In genomic region chr8:123224278-123225266, GRCm38 (mm10) we compare ENCODE assay signal across 8 mouse cellular contexts. TPM values are rescaled to one million over a fixed set of nuclear protein-coding genes. Genes with fewer than 3 reads are reported as not detected.
DNase-seq lines count a peak whose midpoint lies in the region; ATAC-seq and TF ChIP-seq lines count a peak whose summit lies in the region.

Cdk10 (plus strand) TSS chr8:123224842.

- TF ChIP-seq CTCF in liver, adult 2 months (IDR thresholded peaks at IDR 0.05; ENCODE audit: low read depth, low read length): no peak

- peak within 1 kb of the TSS; percentile 98 for H3K4me2 ChIP-seq in heart, embryonic 11.5 days
- H3K4me2 ChIP-seq in kidney, embryonic 16.5 days (replicated peaks; ENCODE audit: low read depth, low read length): peak within 1 kb of the TSS; percentile 66
- H3K4me2 ChIP-seq in myocyte (ENCODE audit: low read depth): peak within 1 kb of the TSS; percentile 100

- 0 out of 2 replicates have a peak, but pooled peaks cover 3% of the 10 kb centered on the region for H3K36me3 ChIP-seq in heart, embryonic 11.5 days (ENCODE audit: control insufficient read depth, insufficient read depth, low read length)
- peaks cover 19% of the 10 kb centered on the region; the same call in 1 of the 2 replicates for H3K36me3 ChIP-seq in kidney, embryonic 16.5 days (ENCODE audit: insufficient read depth, low read length)
- no peaks in the 10 kb centered on the region for H3K36me3 ChIP-seq in liver, adult 2 months (ENCODE audit: control insufficient read depth, insufficient read depth, low read length)
- H3K36me3 ChIP-seq in myocyte (ENCODE audit: control insufficient read depth, insufficient read depth): no peaks in the 10 kb centered on the region
- H3K36me3 ChIP-seq in splenic B cell, adult 2 months (ENCODE audit: control insufficient read depth, insufficient read depth, low read length, poor library complexity, severe bottlenecking): no peaks in the 10 kb centered on the region; the same call in 1 of the 2 replicates

- H3K27me3 ChIP-seq in heart, embryonic 11.5 days (ENCODE audit: control insufficient read depth, insufficient read depth, low read length): no peaks in the 10 kb centered on the region
- H3K27me3 ChIP-seq in kidney, embryonic 16.5 days (ENCODE audit: insufficient read depth, low read length): no peaks in the 10 kb centered on the region
- H3K27me3 ChIP-seq in liver, adult 2 months (ENCODE audit: control insufficient read depth, insufficient read depth, low read length): no peaks in the 10 kb centered on the region
- no peaks in the 10 kb centered on the region for H3K27me3 ChIP-seq in myocyte (ENCODE audit: control insufficient read depth, insufficient read depth, insufficient read length)
- no peaks in the 10 kb centered on the region for H3K27me3 ChIP-seq in splenic B cell, adult 2 months (ENCODE audit: control insufficient read depth, insufficient read depth, low read length, poor library complexity, severe bottlenecking)

- no peaks in the 10 kb centered on the region for H3K9me3 ChIP-seq in heart, embryonic 11.5 days (replicated peaks; ENCODE audit: control insufficient read depth, low read length)
- H3K9me3 ChIP-seq in kidney, embryonic 16.5 days (ENCODE audit: low read length): no peaks in the 10 kb centered on the region

- peak; percentile 77 for TF ChIP-seq POLR2A in liver, adult 2 months (IDR thresholded peaks at IDR 0.05; ENCODE audit: extremely low read depth, insufficient read depth, low read length)
- peak; percentile 99 for TF ChIP-seq POLR2A in myocyte (IDR thresholded peaks at IDR 0.05; ENCODE audit: insufficient read length, low read depth)

- 3% methylated on average over 59 of the region's 59 CpGs for WGBS in heart, embryonic 11.5 days (ENCODE audit: insufficient replicate concordance)
- 2% methylated on average over 59 of the region's 59 CpGs for WGBS in kidney, embryonic 16.5 days
- 2% methylated on average over 59 of the region's 59 CpGs for WGBS in liver, adult 2 months

- peak within 1 kb of the TSS; percentile 84 for H3K4me3 ChIP-seq in heart, embryonic 11.5 days (ENCODE audit: low read depth, low read length)
- H3K4me3 ChIP-seq in kidney, embryonic 16.5 days (ENCODE audit: low read length): peak within 1 kb of the TSS; percentile 84
- H3K4me3 ChIP-seq in liver, adult 2 months (ENCODE audit: insufficient read depth, low read depth, low read length): peak within 1 kb of the TSS; percentile 84
- H3K4me3 ChIP-seq in myocyte: peak within 1 kb of the TSS; percentile 85

- peak within 1 kb of the TSS; percentile 90 for H3K9ac ChIP-seq in heart, embryonic 11.5 days (ENCODE audit: low read depth, low read length)
- peak within 1 kb of the TSS; percentile 89 for H3K9ac ChIP-seq in kidney, embryonic 16.5 days (replicated peaks; ENCODE audit: low read length)
- peak within 1 kb of the TSS; percentile 88 for H3K9ac ChIP-seq in liver, adult 2 months (ENCODE audit: low read depth, low read length)

- peak within 1 kb of the TSS; percentile 29 for H3ac ChIP-seq in myocyte (ENCODE audit: control insufficient read depth, insufficient read length)

- DNase-seq in B cell, adult 2 months: peak; percentile 92 to 94
- DNase-seq in brain, adult 2 months (ENCODE audit: low read depth, low spot score): peak; percentile 98
- DNase-seq in liver, adult 2 months (ENCODE audit: extremely low read depth, low read depth, low spot score): peak; percentile 86
- DNase-seq in splenic B cell, adult 2 months (ENCODE audit: low read depth, low spot score): peak; percentile 92

- peak; percentile 98 for ATAC-seq in erythroblast, adult 5-6 weeks (replicated peaks; ENCODE audit: low FRiP score, poor library complexity, severe bottlenecking)
- ATAC-seq in heart, embryonic 11.5 days (replicated peaks; ENCODE audit: insufficient number of reproducible peaks, low FRiP score, low TSS enrichment): peak; percentile 83
- peak; percentile 89 for ATAC-seq in kidney, embryonic 16.5 days (ENCODE audit: low FRiP score, low TSS enrichment)

- peaks cover 8% of the 10 kb centered on the region for H3K4me1 ChIP-seq in heart, embryonic 11.5 days (ENCODE audit: control insufficient read depth, insufficient read depth, low read length)
- H3K4me1 ChIP-seq in kidney, embryonic 16.5 days (ENCODE audit: insufficient read depth, low read length): peaks cover 11% of the 10 kb centered on the region
- H3K4me1 ChIP-seq in liver, adult 2 months (ENCODE audit: control insufficient read depth, insufficient read depth, low read length): peaks cover 3% of the 10 kb centered on the region

- no peaks in the 10 kb centered on the region; the same call in 1 of the 2 replicates for H3K79me2 ChIP-seq in liver, adult 2 months (ENCODE audit: control insufficient read depth, insufficient read depth, low read length)
- H3K79me2 ChIP-seq in myocyte (ENCODE audit: control insufficient read depth, insufficient read depth): peaks cover 6% of the 10 kb centered on the region

- H3K27ac ChIP-seq in heart, embryonic 11.5 days (ENCODE audit: low read depth, low read length): peak within 1 kb of the TSS; percentile 73
- H3K27ac ChIP-seq in kidney, embryonic 16.5 days (ENCODE audit: low read length): peak within 1 kb of the TSS; percentile 80
- H3K27ac ChIP-seq in liver, adult 2 months (replicated peaks; ENCODE audit: insufficient read depth, low read depth, low read length): peak within 1 kb of the TSS; percentile 79

TF ChIP-seq in myocyte, 11 proteins besides CTCF, POLR2A, EP300 and RAD21:
- peak in 1 of 3 experiments; percentile 1 for TF ChIP-seq MYOD1 (IDR thresholded peaks at IDR 0.05; ENCODE audit: control insufficient read depth in 1 of 3, insufficient read length in 2 of 3, low read depth in 2 of 3)
- no peak for TF ChIP-seq TCF3 (IDR thresholded peaks at IDR 0.05; ENCODE audit: insufficient read length, low read depth)
- no peak for TF ChIP-seq USF1 (IDR thresholded peaks at IDR 0.05; ENCODE audit: low read depth)
- TF ChIP-seq SRF (IDR thresholded peaks at IDR 0.05; ENCODE audit: control insufficient read depth, insufficient read length, low read depth): peak; percentile 70
- TF ChIP-seq POLR2AphosphoS2 (IDR thresholded peaks at IDR 0.05; ENCODE audit: insufficient read length, low read depth): peak; percentile 98
- TF ChIP-seq MAX (IDR thresholded peaks at IDR 0.05; ENCODE audit: low read depth): no peak
- TF ChIP-seq E2F4 (IDR thresholded peaks at IDR 0.05; ENCODE audit: insufficient read depth): no peak
- no peak for TF ChIP-seq CEBPB (IDR thresholded peaks at IDR 0.05; ENCODE audit: insufficient read depth, poor library complexity, severe bottlenecking)
- TF ChIP-seq TCF12 (IDR thresholded peaks at IDR 0.05; ENCODE audit: insufficient read depth, poor library complexity, severe bottlenecking): no peak
- no peak for TF ChIP-seq REST (IDR thresholded peaks at IDR 0.05; ENCODE audit: insufficient read depth, insufficient read length)
- peak in 1 of 3 experiments; percentile 9 for TF ChIP-seq MYOG (IDR thresholded peaks at IDR 0.05; ENCODE audit: control insufficient read depth in 1 of 3, insufficient read depth in 1 of 3, insufficient read length in 2 of 3, low read depth in 2 of 3)

RNA-seq across cellular contexts. Expression of gene Cdk10, which starts in this region (rescaled TPM):
- 3.1 and 5.6 TPM in 2 replicates for total RNA-seq in erythroblast, adult 5-6 weeks (2015; ENCODE audit: low replicate concordance)
- 3.0 and 7.5 TPM in 2 replicates for total RNA-seq in erythroblast, adult 5-6 weeks (2017; ENCODE audit: low replicate concordance)
- 22.6 and 24.2 TPM in 2 replicates for polyA plus RNA-seq in heart, embryonic 11.5 days (2014; fragmentation: Nextera tagmentation; extraction: Ambion mirVana)
- 39.8 and 40.1 TPM in 2 replicates for polyA plus RNA-seq in kidney, embryonic 16.5 days (2015; fragmentation: Nextera tagmentation; extraction: Ambion mirVana)
- total RNA-seq in liver, adult 2 months (2014; rRNA removed): 16.9 and 18.2 TPM in 2 replicates
- polyA plus RNA-seq in liver, adult 2 months (2012; rRNA removed): 29.8 and 45.1 TPM in 2 replicates
- 31.0 TPM for polyA plus RNA-seq in myocyte (2012; fragmentation: generic; extraction: Trizol)

Comparison
In these comparisons a context has a peak if more than half of its experiments do, and no peak if none do; other contexts are left out.
1. Peak in every context shown above with its lines: DNase-seq, ATAC-seq, H3K4me3 ChIP-seq and H3K27ac ChIP-seq.